Mouse (Mus musculus) C2C12 (cell line): ENCODE results near the gene Patj. TPM values are rescaled to one million over a fixed set of nuclear protein-coding genes. Genes with fewer than 3 reads are reported as not detected.

Experiments
- H3K27me3 ChIP-seq: one replicate; pipeline ENCODE4 v1.6.1; 2011; ENCODE audit not compliant: control insufficient read depth, insufficient read depth, insufficient read length
- H3K36me3 ChIP-seq: one replicate; pipeline ENCODE4 v1.6.1; 2011; ENCODE audit not compliant: control insufficient read depth, insufficient read depth
- H3K4me3 ChIP-seq: one replicate; pipeline ENCODE4 v1.5.1; 2011; ENCODE audit warnings: mild to moderate bottlenecking, control low read depth; ENCODE audit not compliant: poor library complexity, insufficient read depth, severe bottlenecking
- H3K79me2 ChIP-seq: one replicate; pipeline ENCODE4 v1.6.1; 2011; ENCODE audit not compliant: control insufficient read depth, insufficient read depth
- H3K79me3 ChIP-seq: one replicate; pipeline ENCODE4 v1.6.1; 2011; ENCODE audit warnings: low read depth, control low read depth
- H3ac ChIP-seq: one replicate; pipeline ENCODE3; 2011; ENCODE audit warnings: low read depth; ENCODE audit not compliant: control insufficient read depth, insufficient read length
- CEBPB ChIP-seq: IDR thresholded peaks from one replicate; pipeline ENCODE4 v1.6.1; 2011; ENCODE audit warnings: low read depth, mild to moderate bottlenecking, control low read depth, moderate library complexity
- CTCF ChIP-seq: IDR thresholded peaks from one replicate; pipeline ENCODE4 v1.5.1; 2011; ENCODE audit not compliant: control insufficient read depth, insufficient read depth, insufficient read length
- FOSL1 ChIP-seq: IDR thresholded peaks from one replicate; pipeline ENCODE4 v1.8.0; 2011; ENCODE audit warnings: mild to moderate bottlenecking, low read length; ENCODE audit not compliant: poor library complexity, insufficient read depth, severe bottlenecking
- MAX ChIP-seq: IDR thresholded peaks from one replicate; pipeline ENCODE4 v1.6.1; 2011; ENCODE audit warnings: mild to moderate bottlenecking, control low read depth
- MYOD1 ChIP-seq: IDR thresholded peaks from one replicate; pipeline ENCODE4 v1.6.1; 2011; ENCODE audit warnings: low read depth; ENCODE audit not compliant: control insufficient read depth, insufficient read length
- MYOG ChIP-seq: IDR thresholded peaks from one replicate; pipeline ENCODE4 v1.6.1; 2011; ENCODE audit not compliant: control insufficient read depth, insufficient read length; ENCODE audit errors: extremely low read depth
- USF1 ChIP-seq: IDR thresholded peaks from one replicate; pipeline ENCODE4 v1.6.1; 2011; ENCODE audit warnings: low read depth, mild to moderate bottlenecking, control low read depth, moderate library complexity
- polyA plus RNA-seq: library from polyadenylated mRNA; unstranded; fragments of >200 nt; fragmentation: generic; extraction: Trizol; gene quantifications from one replicate; pipeline ENCODE4 v1.2.1, GENCODE M21; 2012; ENCODE audit warnings: missing spikeins

Patj gene
- polyA plus RNA-seq, 1 experiment: 3.3 TPM

DNA sequence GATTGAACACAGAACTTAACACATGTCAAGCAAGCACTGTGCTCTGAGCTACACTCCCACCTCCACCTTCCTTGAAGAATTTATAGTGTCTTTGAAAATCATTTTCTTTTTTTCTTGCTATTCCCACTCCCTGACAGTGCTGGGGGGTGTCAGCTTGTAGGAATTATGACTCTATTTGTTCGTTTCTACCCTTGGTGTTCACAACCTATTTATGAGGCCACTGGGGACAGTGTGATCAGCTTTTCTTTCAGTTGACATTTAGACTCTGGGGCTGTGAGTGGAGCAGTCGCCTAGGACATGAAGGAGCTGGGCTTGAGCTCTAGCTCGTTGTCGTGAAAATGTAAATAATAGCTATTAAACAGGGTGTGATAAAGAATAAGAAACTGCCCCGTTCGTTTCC lies 203.8 kb downstream of the Patj start:
- H3K79me3 ChIP-seq: no peaks in the 10 kb centered on the region
- no peaks in the 10 kb centered on the region for H3K79me2 ChIP-seq

DNA sequence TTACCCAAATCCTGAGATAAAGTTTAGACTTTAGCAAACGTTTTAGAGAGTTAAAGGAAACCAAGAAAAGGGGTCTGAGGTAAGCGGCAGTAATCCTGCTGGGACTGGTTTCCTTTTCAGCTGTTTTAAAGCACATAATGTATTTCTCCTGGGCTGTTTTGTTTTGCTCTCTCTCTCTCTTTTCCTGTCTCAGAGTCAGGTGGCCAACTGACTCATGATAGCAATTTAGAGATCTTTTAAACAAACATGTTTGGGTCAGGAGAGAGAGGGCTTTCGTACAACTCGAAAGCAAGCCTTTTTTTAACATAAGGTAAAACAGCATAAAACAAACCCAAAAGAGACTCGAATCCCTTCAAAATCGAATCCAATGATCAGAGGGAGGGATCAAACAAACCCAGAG lies 207.5 kb downstream of the Patj start:
- H3K79me3 ChIP-seq: no peaks in the 10 kb centered on the region
- no peaks in the 10 kb centered on the region for H3K36me3 ChIP-seq
- no peak overlapping the region for H3K4me3 ChIP-seq
- TF ChIP-seq MAX (no peak), USF1 (no peak), CTCF (no peak), CEBPB (no peak), FOSL1 (no peak), MYOD1 (no peak), MYOG (no peak)
- H3K79me2 ChIP-seq: no peaks in the 10 kb centered on the region
- H3K27me3 ChIP-seq: no peaks in the 10 kb centered on the region
- H3ac ChIP-seq: no peak overlapping the region

More for the DNA sequence above, 203.8 kb downstream of the Patj start:
- TF ChIP-seq CEBPB (no peak), USF1 (no peak), MAX (no peak), MYOD1 (no peak), MYOG (no peak), CTCF (no peak), FOSL1 (no peak)
- no peak overlapping the region for H3K4me3 ChIP-seq
- no peak overlapping the region for H3ac ChIP-seq
- H3K36me3 ChIP-seq: no peaks in the 10 kb centered on the region
- no peaks in the 10 kb centered on the region for H3K27me3 ChIP-seq

DNA sequence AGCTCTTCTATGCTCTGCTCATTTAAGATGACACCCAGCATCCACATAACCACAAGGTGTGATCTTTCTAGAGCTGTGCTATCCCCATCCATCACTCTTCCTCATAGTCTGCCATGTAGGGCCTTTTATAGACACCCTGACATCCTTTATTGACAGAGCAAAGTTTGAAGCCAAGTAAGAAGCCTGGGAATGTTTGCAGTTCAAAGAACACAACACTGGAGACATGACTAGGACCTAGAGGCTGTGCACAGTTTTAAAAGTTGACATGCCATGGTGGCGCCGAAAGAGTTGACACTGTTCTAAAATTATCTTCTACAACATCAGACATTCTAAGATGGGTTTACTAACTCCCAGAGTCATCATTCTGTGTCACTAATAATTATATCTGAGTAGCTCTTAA lies 214.9 kb downstream of the Patj start:
- Histone ChIP-seq H3K79me3 (no peaks in the 10 kb centered on the region), H3ac (no peak overlapping the region), H3K79me2 (no peaks in the 10 kb centered on the region), H3K27me3 (no peaks in the 10 kb centered on the region), H3K36me3 (no peaks in the 10 kb centered on the region), H3K4me3 (no peak overlapping the region)
- TF ChIP-seq MYOD1: no peak
- TF ChIP-seq MYOG: no peak
- no peak for TF ChIP-seq CTCF
- no peak for TF ChIP-seq USF1
- TF ChIP-seq MAX: no peak
- TF ChIP-seq CEBPB: no peak
- TF ChIP-seq FOSL1: no peak

DNA sequence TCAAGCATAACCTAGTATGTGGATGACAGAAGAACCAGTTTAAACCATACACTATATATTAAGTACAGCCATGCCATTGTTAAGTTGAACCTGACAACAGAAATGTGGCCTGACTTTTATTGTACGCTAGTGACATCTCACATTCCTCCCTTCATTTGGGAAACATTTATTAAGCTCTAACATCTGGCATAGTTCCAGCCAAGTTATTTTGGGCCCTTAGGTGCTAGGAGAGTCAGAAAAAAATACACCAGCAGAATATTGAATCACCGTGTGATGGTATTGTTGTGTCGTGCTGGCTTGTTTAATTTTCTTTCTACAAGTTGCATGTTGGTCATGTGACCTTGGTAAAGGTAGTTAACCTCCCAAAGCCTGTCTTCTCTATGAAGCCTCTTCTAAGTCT lies 218.8 kb downstream of the Patj start:
- Histone ChIP-seq H3K79me3 (no peaks in the 10 kb centered on the region), H3K36me3 (no peaks in the 10 kb centered on the region), H3ac (no peak overlapping the region)

DNA sequence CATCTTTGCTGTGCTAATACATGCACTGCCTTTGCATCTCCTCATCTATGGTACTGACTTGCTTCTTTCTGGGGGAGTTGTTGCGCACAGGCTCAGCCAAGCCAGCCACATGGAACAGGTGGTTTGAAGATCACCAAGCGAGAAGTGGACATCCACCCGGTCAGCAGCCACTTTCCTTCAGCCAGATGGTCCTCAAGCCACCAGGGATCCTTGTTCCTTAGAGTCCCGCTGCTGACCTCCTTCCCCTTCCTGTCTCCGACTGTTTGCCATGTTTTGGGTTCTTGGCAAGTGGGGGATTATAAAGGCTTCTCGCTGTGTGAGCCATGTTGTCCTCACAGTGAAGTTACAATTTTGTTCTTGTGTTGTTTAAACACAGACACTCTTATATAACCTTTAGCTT lies 223.6 kb downstream of the Patj start:
- Histone ChIP-seq H3ac (no peak overlapping the region), H3K4me3 (no peak overlapping the region), H3K27me3 (no peaks in the 10 kb centered on the region), H3K79me2 (no peaks in the 10 kb centered on the region), H3K36me3 (no peaks in the 10 kb centered on the region), H3K79me3 (no peaks in the 10 kb centered on the region)
- no peak for TF ChIP-seq MYOG
- no peak for TF ChIP-seq FOSL1
- TF ChIP-seq CEBPB: no peak
- TF ChIP-seq MAX: no peak
- TF ChIP-seq CTCF: no peak
- TF ChIP-seq USF1: no peak
- no peak for TF ChIP-seq MYOD1

More for the DNA sequence above, 218.8 kb downstream of the Patj start:
- Histone ChIP-seq H3K4me3 (no peak overlapping the region), H3K79me2 (no peaks in the 10 kb centered on the region), H3K27me3 (no peaks in the 10 kb centered on the region)
- TF ChIP-seq MYOD1: no peak
- TF ChIP-seq USF1: no peak
- TF ChIP-seq FOSL1: no peak
- TF ChIP-seq MAX: no peak
- TF ChIP-seq CEBPB: no peak
- no peak for TF ChIP-seq CTCF
- TF ChIP-seq MYOG: no peak

DNA sequence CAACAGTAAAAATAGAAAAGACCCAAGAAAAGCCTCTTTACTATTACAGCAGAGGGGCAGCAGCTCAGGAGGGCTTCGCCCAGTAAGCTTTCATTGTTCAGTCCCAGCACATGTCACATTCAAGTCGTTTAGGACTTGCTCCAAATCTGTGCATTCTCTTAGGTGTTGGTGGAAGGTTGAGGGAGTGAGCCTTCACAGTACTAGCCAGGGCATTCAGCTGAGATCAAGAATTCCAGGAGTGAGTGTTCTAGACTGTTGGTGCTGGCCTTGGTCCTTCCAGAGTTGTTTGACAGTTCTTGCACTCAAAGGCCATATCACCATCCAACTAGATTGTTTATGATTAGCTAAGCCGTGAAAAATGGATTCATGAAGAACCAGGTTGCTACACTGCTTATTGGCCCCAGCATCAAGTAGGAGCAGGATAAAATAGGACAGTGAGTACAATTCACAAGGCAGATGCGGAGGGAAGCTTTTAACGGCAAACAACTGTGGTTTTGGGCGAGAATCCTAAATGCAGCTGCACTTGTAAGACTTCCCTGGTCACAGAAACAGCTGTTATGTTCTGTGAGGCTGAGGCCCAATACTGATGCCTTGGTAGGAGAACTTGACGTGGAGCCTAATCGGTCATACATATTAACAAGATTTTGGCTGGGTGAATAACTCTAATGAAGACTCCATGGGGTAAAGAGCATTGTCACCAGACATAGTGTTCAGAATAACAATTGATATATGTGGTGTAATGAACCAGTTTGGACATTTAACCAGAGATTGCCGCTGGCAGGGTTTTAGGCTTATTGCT lies 225.6 kb downstream of the Patj start:
- no peak overlapping the region for H3ac ChIP-seq
- H3K79me2 ChIP-seq: no peaks in the 10 kb centered on the region
- H3K4me3 ChIP-seq: no peak overlapping the region
- no peaks in the 10 kb centered on the region for H3K27me3 ChIP-seq
- no peaks in the 10 kb centered on the region for H3K79me3 ChIP-seq
- TF ChIP-seq CEBPB (no peak), MYOD1 (no peak), FOSL1 (no peak), MYOG (no peak), MAX (no peak), CTCF (no peak), USF1 (no peak)
- H3K36me3 ChIP-seq: no peaks in the 10 kb centered on the region
